Comparison of ENCODE assay signal across 8 mouse cellular contexts in the genomic region with DNA sequence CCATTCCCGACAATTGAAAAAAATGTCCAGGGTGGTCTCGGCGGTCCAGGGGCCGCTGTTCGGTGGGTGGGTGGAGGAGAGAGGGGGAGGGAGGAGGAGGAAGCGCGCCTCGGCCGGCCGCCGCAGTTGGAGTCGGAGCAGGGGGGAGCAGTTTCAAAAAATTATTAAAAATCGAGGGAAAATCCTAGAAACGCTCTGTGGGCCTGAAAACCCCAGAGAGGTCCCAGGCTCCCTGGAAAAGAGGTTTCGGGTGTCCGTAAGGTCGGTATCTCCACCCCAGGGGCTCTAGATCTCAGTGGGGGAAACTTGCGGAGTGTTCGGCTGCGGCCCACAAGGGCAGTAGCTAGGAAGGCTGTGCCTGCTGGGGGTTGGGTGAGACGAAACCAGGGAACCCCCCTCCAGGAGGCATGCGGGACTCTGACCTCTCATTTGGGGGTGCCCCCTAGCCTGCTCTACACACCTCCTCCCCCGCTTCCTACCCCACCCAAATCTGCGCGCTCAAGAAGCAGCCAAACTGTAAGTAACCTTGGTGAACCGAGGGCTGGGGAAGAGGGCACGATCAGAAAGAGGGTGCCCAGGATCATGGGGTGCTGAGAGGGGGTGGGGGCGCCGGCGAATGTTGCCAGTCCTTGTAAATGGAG. TPM values are rescaled to one million over a fixed set of nuclear protein-coding genes. Genes with fewer than 3 reads are reported as not detected.
DNase-seq lines count a peak whose midpoint lies in the region; ATAC-seq and TF ChIP-seq lines count a peak whose summit lies in the region.

No protein-coding gene starts in this region.

- H3K4me2 ChIP-seq in heart, postnatal 0 days (ENCODE audit: low read depth, low read length) = peak overlapping the region; percentile 95
- peak overlapping the region; percentile 88 for H3K4me2 ChIP-seq in limb, embryonic 13.5 days (replicated peaks)

- H3K27me3 ChIP-seq in heart, postnatal 0 days (ENCODE audit: control insufficient read depth, insufficient read depth, low read length) = no peaks in the 10 kb centered on the region
- H3K27me3 ChIP-seq in limb, embryonic 13.5 days = no peaks in the 10 kb centered on the region

- peak overlapping the region; percentile 91 for H3K9ac ChIP-seq in heart, postnatal 0 days (replicated peaks; ENCODE audit: low read depth, low read length)
- peak overlapping the region; percentile 98 for H3K9ac ChIP-seq in limb, embryonic 13.5 days

- under 1% methylated on average over 30 of the region's 30 CpGs for WGBS in heart, postnatal 0 days
- under 1% methylated on average over 30 of the region's 30 CpGs for WGBS in limb, embryonic 13.5 days

- H3K9me3 ChIP-seq in heart, postnatal 0 days (replicated peaks; ENCODE audit: control insufficient read depth, low read length) = no peaks in the 10 kb centered on the region
- H3K9me3 ChIP-seq in limb, embryonic 13.5 days = no peaks in the 10 kb centered on the region

- ATAC-seq in heart, postnatal 0 days (ENCODE audit: insufficient read depth, low read depth) = no peak
- no peak for ATAC-seq in limb, embryonic 13.5 days (ENCODE audit: low FRiP score, low read depth)

- TF ChIP-seq CTCF in heart, postnatal 0 days (IDR thresholded peaks at IDR 0.05; ENCODE audit: low read depth) = no peak

- TF ChIP-seq EP300 in heart, postnatal 0 days (IDR thresholded peaks at IDR 0.05; ENCODE audit: low read depth) = 0 out of 2 replicates have a peak, but pooled peaks have one; percentile 19

- H3K27ac ChIP-seq in brown adipose tissue, adult 24 weeks (replicated peaks; ENCODE audit: low read depth, low read length) = peak overlapping the region; percentile 28
- H3K27ac ChIP-seq in heart, postnatal 0 days (ENCODE audit: low read depth) = peak overlapping the region; percentile 89
- peak overlapping the region; percentile 98 for H3K27ac ChIP-seq in limb, embryonic 13.5 days

- H3K4me3 ChIP-seq in brown adipose tissue, adult 24 weeks (ENCODE audit: insufficient read depth, low read depth, low read length) = peak overlapping the region; percentile 94
- H3K4me3 ChIP-seq in heart, postnatal 0 days (ENCODE audit: low read depth, low read length) = peak overlapping the region; percentile 77
- peak overlapping the region; percentile 92 for H3K4me3 ChIP-seq in limb, embryonic 13.5 days

- H3K4me1 ChIP-seq in brown adipose tissue, adult 24 weeks (ENCODE audit: control insufficient read depth, insufficient read depth, insufficient read length, low read length) = peaks cover 2% of the 10 kb centered on the region
- H3K4me1 ChIP-seq in heart, postnatal 0 days (ENCODE audit: control insufficient read depth, insufficient read depth) = peaks cover 31% of the 10 kb centered on the region
- H3K4me1 ChIP-seq in limb, embryonic 13.5 days = peaks cover 65% of the 10 kb centered on the region

- H3K36me3 ChIP-seq in heart, postnatal 0 days (replicated peaks; ENCODE audit: control insufficient read depth, insufficient read depth, low read length) = peaks cover 12% of the 10 kb centered on the region
- H3K36me3 ChIP-seq in limb, embryonic 13.5 days = peaks cover 28% of the 10 kb centered on the region

- DNase-seq in 3134 (ENCODE audit: extremely low read depth, insufficient read length, low spot score) = peak; percentile 57
- DNase-seq in A20 (ENCODE audit: low read depth, low spot score) = peak; percentile 26
- DNase-seq in heart, postnatal 0 days (ENCODE audit: low spot score) = peak; percentile 37
- peak; percentile 67 for DNase-seq in naive thymus-derived CD4-positive, alpha-beta T cell, adult 2 months (ENCODE audit: low read depth)
- DNase-seq in layer of hippocampus, postnatal 36 days = no peak
- DNase-seq in cerebellum, adult 11-12 months = no peak

RNA-seq across cellular contexts. Expression of gene Ccnd2, which starts 2.6 kb away (rescaled TPM):
- polyA plus RNA-seq in brown adipose tissue, adult 24 weeks (2012; ENCODE audit: insufficient read depth, insufficient read length, missing spikeins) = 12.2 and 44.0 TPM in 2 replicates
- 31.1 and 34.5 TPM in 2 replicates for total RNA-seq in heart, postnatal 0 days (2014; rRNA removed; ENCODE audit: low replicate concordance)
- 383 and 392 TPM in 2 replicates for polyA plus RNA-seq in heart, postnatal 0 days (2015; fragmentation: Nextera tagmentation; extraction: Ambion mirVana)
- 1,475 and 1,588 TPM in 2 replicates for polyA plus RNA-seq in limb, embryonic 13.5 days (2015; fragmentation: Nextera tagmentation; extraction: Ambion mirVana)
- total RNA-seq in layer of hippocampus, postnatal 36 days (2021) = 100 to 1,000 TPM; 144 to 150 TPM

RNA-seq across cellular contexts. Expression of gene Tigar, which starts 40.1 kb away (rescaled TPM):
- polyA plus RNA-seq in brown adipose tissue, adult 24 weeks (2012; ENCODE audit: insufficient read depth, insufficient read length, missing spikeins) = 12.9 and 14.6 TPM in 2 replicates
- total RNA-seq in heart, postnatal 0 days (2014; rRNA removed; ENCODE audit: low replicate concordance) = 9.0 and 21.1 TPM in 2 replicates
- polyA plus RNA-seq in heart, postnatal 0 days (2015; fragmentation: Nextera tagmentation; extraction: Ambion mirVana) = 14.4 and 15.6 TPM in 2 replicates
- polyA plus RNA-seq in limb, embryonic 13.5 days (2015; fragmentation: Nextera tagmentation; extraction: Ambion mirVana) = 3.1 and 3.6 TPM in 2 replicates
- 10 to 100 TPM; 27.6 to 31.7 TPM for total RNA-seq in layer of hippocampus, postnatal 36 days (2021)

Comparison
In these comparisons a context has a peak if more than half of its experiments do, and no peak if none do; other contexts are left out.
1. DNase-seq: peak in 3134 (single experiment), A20 (single experiment), heart, postnatal 0 days (single experiment) and naive thymus-derived CD4-positive, alpha-beta T cell, adult 2 months (single experiment); none in layer of hippocampus, postnatal 36 days (0 of 2) and cerebellum, adult 11-12 months (single experiment).
2. H3K27ac ChIP-seq: peak in every context shown above with its lines; median percentile 98 in limb, embryonic 13.5 days; 89 in heart, postnatal 0 days; 28 in brown adipose tissue, adult 24 weeks.
3. Peak in every context shown above with its lines, with median percentiles within 50 percentile points of each other: H3K4me3 ChIP-seq.